Mouse (Mus musculus): ENCODE measurements around the gene Slc7a14. TPM values are rescaled to one million over a fixed set of nuclear protein-coding genes. Genes with fewer than 3 reads are reported as not detected.

Slc7a14 gene
- polyA plus RNA-seq, 1 experiment from 2014 or later = 0.01 TPM

DNA sequence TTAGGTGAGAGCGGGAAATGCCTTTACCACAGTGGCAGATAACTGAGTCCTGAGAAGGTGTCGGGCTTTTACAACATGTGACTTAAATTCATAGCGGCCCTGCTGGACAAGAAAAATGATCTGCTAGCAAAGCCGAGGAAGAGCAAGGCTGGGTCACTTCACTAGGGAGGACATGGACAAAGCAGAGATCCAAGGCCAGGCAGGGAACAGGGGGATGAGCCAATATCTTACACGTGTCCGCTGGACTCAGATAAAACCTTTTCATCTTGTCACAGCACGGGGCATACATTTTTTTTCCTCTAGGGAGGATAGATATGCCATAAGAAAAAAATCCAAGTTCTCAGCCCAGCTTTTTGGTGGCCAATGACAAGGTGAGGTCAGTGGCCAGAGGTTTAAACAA is 75.8 kb downstream of the Slc7a14 start:
- Histone ChIP-seq H3K4me3 (replicated peaks; ENCODE audit: low read depth, low read length) (no peak overlapping the region), H3K27ac (peak overlapping the region; percentile 69; the same call in 1 of the 2 replicates), H3K4me1 (replicated peaks; ENCODE audit: insufficient read depth, low read length) (peaks cover 8% of the 10 kb centered on the region; the same call in 1 of the 2 replicates), H3K4me2 (ENCODE audit: low read length) (no peak overlapping the region), H3K36me3 (ENCODE audit: insufficient read depth, low read length) (no peaks in the 10 kb centered on the region), H3K9ac (ENCODE audit: low read depth, low read length) (no peak overlapping the region), H3K27me3 (ENCODE audit: insufficient read depth, low read length) (no peaks in the 10 kb centered on the region), H3K9me3 (replicated peaks; ENCODE audit: low read length) (no peaks in the 10 kb centered on the region)
- TF ChIP-seq CTCF (IDR thresholded peaks at IDR 0.05; ENCODE audit: low read depth) = no peak
- ATAC-seq (replicated peaks; ENCODE audit: low FRiP score, low read depth) = no peak
- DNase-seq (ENCODE audit: low spot score) = no peak
- 40% methylated on average over 7 of the region's 7 CpGs for WGBS

DNA sequence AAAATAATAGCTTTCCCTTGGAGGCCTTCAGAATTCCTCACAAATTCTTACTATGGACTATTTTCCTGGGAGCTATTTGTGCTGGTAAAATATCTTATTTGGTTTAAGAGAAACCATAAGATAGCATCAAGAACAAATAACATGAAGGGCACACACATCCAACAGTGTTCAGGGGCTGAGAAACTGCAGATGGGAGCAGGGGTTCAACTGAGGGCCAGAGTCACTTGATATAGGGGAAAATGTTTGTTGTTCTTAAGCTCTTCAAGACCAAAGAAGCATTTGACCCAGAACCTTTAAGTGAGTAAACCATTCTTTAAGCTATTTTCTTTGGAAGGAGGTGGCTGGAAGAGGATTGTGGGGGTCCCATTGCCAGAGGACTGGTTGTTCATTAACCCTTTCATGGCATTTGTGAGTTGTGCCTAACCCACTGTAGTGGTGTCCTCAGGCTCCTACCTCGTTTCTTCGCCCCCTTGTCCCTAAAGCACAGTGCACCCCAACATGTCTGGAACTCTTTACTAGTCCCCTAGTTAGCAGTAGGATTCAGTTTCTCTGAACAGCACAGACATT is 76.3 kb downstream of the Slc7a14 start:
- H3K4me3 ChIP-seq (replicated peaks; ENCODE audit: low read depth, low read length) = no peak overlapping the region
- H3K9me3 ChIP-seq (replicated peaks; ENCODE audit: low read length) = no peaks in the 10 kb centered on the region
- H3K4me2 ChIP-seq (ENCODE audit: low read length) = no peak overlapping the region
- H3K4me1 ChIP-seq (replicated peaks; ENCODE audit: insufficient read depth, low read length) = peaks cover 8% of the 10 kb centered on the region; the same call in 1 of the 2 replicates
- DNase-seq (ENCODE audit: low spot score) = peak; percentile 94
- H3K9ac ChIP-seq (ENCODE audit: low read depth, low read length) = no peak overlapping the region
- H3K36me3 ChIP-seq (ENCODE audit: insufficient read depth, low read length) = no peaks in the 10 kb centered on the region
- no peak for TF ChIP-seq CTCF (IDR thresholded peaks at IDR 0.05; ENCODE audit: low read depth)
- WGBS = 41% methylated on average over 2 of the region's 2 CpGs
- no peaks in the 10 kb centered on the region for H3K27me3 ChIP-seq (ENCODE audit: insufficient read depth, low read length)
- ATAC-seq (replicated peaks; ENCODE audit: low FRiP score, low read depth) = peak; percentile 50; the same call in 1 of the 2 replicates
- peak overlapping the region; percentile 69; the same call in 1 of the 2 replicates for H3K27ac ChIP-seq

GRCm38 (mm10) chr3:31229281-31229680 is 80.9 kb downstream of the Slc7a14 start:
- Histone ChIP-seq H3K36me3 (ENCODE audit: insufficient read depth, low read length) (no peaks in the 10 kb centered on the region), H3K4me1 (replicated peaks; ENCODE audit: insufficient read depth, low read length) (no peaks in the 10 kb centered on the region), H3K4me2 (ENCODE audit: low read length) (no peak overlapping the region), H3K27me3 (ENCODE audit: insufficient read depth, low read length) (no peaks in the 10 kb centered on the region), H3K9ac (ENCODE audit: low read depth, low read length) (no peak overlapping the region), H3K9me3 (replicated peaks; ENCODE audit: low read length) (no peaks in the 10 kb centered on the region), H3K4me3 (replicated peaks; ENCODE audit: low read depth, low read length) (no peak overlapping the region), H3K27ac (no peak overlapping the region)
- 83% methylated on average over 5 of the region's 5 CpGs for WGBS
- TF ChIP-seq CTCF (IDR thresholded peaks at IDR 0.05; ENCODE audit: low read depth) = no peak
- ATAC-seq (replicated peaks; ENCODE audit: low FRiP score, low read depth) (no peak), DNase-seq (ENCODE audit: low spot score) (no peak)

DNA sequence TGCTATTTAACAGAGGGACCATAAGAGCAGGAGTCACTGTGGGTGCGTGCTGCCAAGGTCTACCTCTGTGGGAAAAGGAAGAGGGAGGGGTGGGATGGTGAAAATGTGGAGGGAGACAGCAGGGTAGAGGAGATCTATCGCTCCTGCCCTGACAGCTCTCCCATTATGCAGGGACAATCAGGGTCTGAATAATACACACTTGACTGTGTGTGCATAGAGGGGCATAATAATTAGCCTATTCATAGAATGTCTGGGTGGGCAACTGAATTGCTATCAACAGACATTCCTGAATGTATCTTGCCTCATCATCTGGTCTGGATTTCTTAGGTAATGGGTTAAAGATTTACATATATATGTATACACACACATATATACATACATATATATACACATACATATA is 81.7 kb downstream of the Slc7a14 start:
- Histone ChIP-seq H3K4me1 (replicated peaks; ENCODE audit: insufficient read depth, low read length) (no peaks in the 10 kb centered on the region), H3K27me3 (ENCODE audit: insufficient read depth, low read length) (no peaks in the 10 kb centered on the region), H3K4me2 (ENCODE audit: low read length) (no peak overlapping the region), H3K27ac (no peak overlapping the region), H3K9me3 (replicated peaks; ENCODE audit: low read length) (no peaks in the 10 kb centered on the region), H3K9ac (ENCODE audit: low read depth, low read length) (no peak overlapping the region), H3K36me3 (ENCODE audit: insufficient read depth, low read length) (no peaks in the 10 kb centered on the region), H3K4me3 (replicated peaks; ENCODE audit: low read depth, low read length) (no peak overlapping the region)
- DNase-seq (ENCODE audit: low spot score) = no peak
- no peak for TF ChIP-seq CTCF (IDR thresholded peaks at IDR 0.05; ENCODE audit: low read depth)
- no peak for ATAC-seq (replicated peaks; ENCODE audit: low FRiP score, low read depth)
- WGBS = 80% methylated on average over 2 of the region's 2 CpGs

DNA sequence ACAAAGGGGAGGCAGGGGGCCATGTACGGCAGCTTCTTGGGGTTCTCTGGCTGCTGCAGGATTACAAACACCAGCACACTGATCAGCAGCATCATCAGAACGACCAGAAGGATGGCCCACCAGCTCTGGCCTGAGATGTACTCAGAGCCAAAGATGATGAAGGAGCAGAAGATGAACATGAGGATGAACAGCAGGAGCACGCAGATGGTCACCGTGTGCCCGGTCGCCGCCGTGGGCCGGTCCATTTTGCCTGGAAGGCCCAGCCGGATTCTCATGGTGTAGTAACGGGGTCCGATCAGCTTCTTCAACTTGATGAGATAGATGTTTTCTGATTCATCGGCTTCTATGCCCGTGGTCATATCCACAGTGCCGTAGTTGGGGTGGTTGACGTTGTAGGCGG is 86.6 kb downstream of the Slc7a14 start:
- no peak overlapping the region for H3K9ac ChIP-seq (ENCODE audit: low read depth, low read length)
- no peaks in the 10 kb centered on the region for H3K27me3 ChIP-seq (ENCODE audit: insufficient read depth, low read length)
- no peaks in the 10 kb centered on the region for H3K4me1 ChIP-seq (replicated peaks; ENCODE audit: insufficient read depth, low read length)
- no peaks in the 10 kb centered on the region for H3K9me3 ChIP-seq (replicated peaks; ENCODE audit: low read length)
- WGBS = 96% methylated on average over 17 of the region's 17 CpGs
- no peaks in the 10 kb centered on the region for H3K36me3 ChIP-seq (ENCODE audit: insufficient read depth, low read length)
- ATAC-seq (replicated peaks; ENCODE audit: low FRiP score, low read depth) = no peak
- no peak for TF ChIP-seq CTCF (IDR thresholded peaks at IDR 0.05; ENCODE audit: low read depth)
- no peak overlapping the region for H3K4me3 ChIP-seq (replicated peaks; ENCODE audit: low read depth, low read length)
- no peak overlapping the region for H3K27ac ChIP-seq
- DNase-seq (ENCODE audit: low spot score) = no peak
- no peak overlapping the region for H3K4me2 ChIP-seq (ENCODE audit: low read length)

GRCm38 (mm10) chr3:31220040-31220439 is 90.1 kb downstream of the Slc7a14 start:
- no peak for TF ChIP-seq CTCF (IDR thresholded peaks at IDR 0.05; ENCODE audit: low read depth)
- DNase-seq (ENCODE audit: low spot score) = no peak
- no peak overlapping the region for H3K4me3 ChIP-seq (replicated peaks; ENCODE audit: low read depth, low read length)

GRCm38 (mm10) chr3:31219483-31219882 is 90.7 kb downstream of the Slc7a14 start:
- TF ChIP-seq CTCF (IDR thresholded peaks at IDR 0.05; ENCODE audit: low read depth) = no peak
- no peak for ATAC-seq (replicated peaks; ENCODE audit: low FRiP score, low read depth)
- no peak for DNase-seq (ENCODE audit: low spot score)
- Histone ChIP-seq H3K4me2 (ENCODE audit: low read length) (no peak overlapping the region), H3K4me1 (replicated peaks; ENCODE audit: insufficient read depth, low read length) (no peaks in the 10 kb centered on the region), H3K9ac (ENCODE audit: low read depth, low read length) (no peak overlapping the region), H3K9me3 (replicated peaks; ENCODE audit: low read length) (no peaks in the 10 kb centered on the region), H3K36me3 (ENCODE audit: insufficient read depth, low read length) (no peaks in the 10 kb centered on the region), H3K4me3 (replicated peaks; ENCODE audit: low read depth, low read length) (no peak overlapping the region), H3K27ac (no peak overlapping the region), H3K27me3 (ENCODE audit: insufficient read depth, low read length) (no peaks in the 10 kb centered on the region)
- 67% methylated on average over 7 of the region's 7 CpGs for WGBS

More at GRCm38 (mm10) chr3:31220040-31220439, 90.1 kb downstream of the Slc7a14 start:
- Histone ChIP-seq H3K9me3 (replicated peaks; ENCODE audit: low read length) (no peaks in the 10 kb centered on the region), H3K9ac (ENCODE audit: low read depth, low read length) (no peak overlapping the region), H3K36me3 (ENCODE audit: insufficient read depth, low read length) (no peaks in the 10 kb centered on the region), H3K4me2 (ENCODE audit: low read length) (no peak overlapping the region), H3K27me3 (ENCODE audit: insufficient read depth, low read length) (no peaks in the 10 kb centered on the region), H3K4me1 (replicated peaks; ENCODE audit: insufficient read depth, low read length) (no peaks in the 10 kb centered on the region), H3K27ac (no peak overlapping the region)
- no peak for ATAC-seq (replicated peaks; ENCODE audit: low FRiP score, low read depth)
- 86% methylated on average over 4 of the region's 4 CpGs for WGBS
